Mouse (Mus musculus) MEL (cell line): Measurements from ENCODE around the gene Wdr62. TPM values are rescaled to one million over a fixed set of nuclear protein-coding genes. Genes with fewer than 3 reads are reported as not detected.
A peak's percentile ranks its signal among the peaks of the same experiment; 100 is the strongest.

Experiments
- DNase-seq: peaks from one replicate; pipeline ENCODE4 v3.0.0; 2011; ENCODE audit warnings: low read depth, low spot score
- H3K27ac ChIP-seq: 2 replicates; pipeline ENCODE4 v1.5.1; 2012; ENCODE audit warnings: low read depth, mild to moderate bottlenecking, control low read depth, low read length, moderate library complexity; ENCODE audit not compliant: control insufficient read depth
- H3K27me3 ChIP-seq, 2 experiments: fragments of 150-350 bp in 1 of 2; sonication (generic) in 1 of 2; 2 replicates each; pipeline ENCODE4 v1.6.1; 2012; ENCODE audit warnings: low read length in 2 of 2, mild to moderate bottlenecking in 2 of 2, improper control_type of control experiment in 1 of 2, moderate library complexity in 1 of 2; ENCODE audit not compliant: insufficient read depth in 2 of 2, control insufficient read depth in 1 of 2
- H3K36me3 ChIP-seq, 2 experiments: 2 replicates each; pipeline ENCODE4 v1.6.1; 2012 to 2014; ENCODE audit warnings: low read length in 2 of 2, improper control_type of control experiment in 1 of 2, inconsistent platforms in 1 of 2, mild to moderate bottlenecking in 1 of 2; ENCODE audit not compliant: insufficient read depth in 2 of 2, control insufficient read depth in 1 of 2
- H3K4me1 ChIP-seq, 2 experiments: fragments of 150-350 bp in 1 of 2; sonication (generic) in 1 of 2; 2 replicates each; pipeline ENCODE4 v1.6.1; 2012; ENCODE audit warnings: low read length in 2 of 2, improper control_type of control experiment in 1 of 2, mild to moderate bottlenecking in 1 of 2; ENCODE audit not compliant: insufficient read depth in 2 of 2, control insufficient read depth in 1 of 2
- H3K4me3 ChIP-seq, 2 experiments: fragments of 150-350 bp in 1 of 2; sonication (generic) in 1 of 2; 2 replicates each; pipeline ENCODE4 v1.5.1; 2012; ENCODE audit warnings: low read depth in 2 of 2, low read length in 2 of 2, mild to moderate bottlenecking in 2 of 2, moderate library complexity in 2 of 2, control low read depth in 1 of 2, improper control_type of control experiment in 1 of 2; ENCODE audit not compliant: control insufficient read depth in 1 of 2, insufficient read depth in 1 of 2
- H3K79me2 ChIP-seq: 2 replicates; pipeline ENCODE4 v1.6.1; 2012; ENCODE audit warnings: mild to moderate bottlenecking, low read length, moderate library complexity; ENCODE audit not compliant: control insufficient read depth, poor library complexity, insufficient read depth
- H3K9ac ChIP-seq: 2 replicates; pipeline ENCODE4 v1.6.1; 2012; ENCODE audit warnings: low read depth, mild to moderate bottlenecking, control low read depth, low read length, moderate library complexity; ENCODE audit not compliant: control insufficient read depth, poor library complexity, severe bottlenecking
- H3K9me3 ChIP-seq: fragments of 150-350 bp; sonication (generic); replicated peaks from 2 replicates; pipeline ENCODE4 v1.6.1; 2012; ENCODE audit warnings: mild to moderate bottlenecking, low read length, improper control_type of control experiment, moderate library complexity; ENCODE audit not compliant: insufficient read depth
- CHD2 ChIP-seq: IDR thresholded peaks from 2 replicates; pipeline ENCODE4 v1.6.1; 2011; ENCODE audit warnings: low read length, improper control_type of control experiment
- CTCF ChIP-seq, 3 experiments: IDR thresholded peaks in 2 of 3; conservative IDR thresholded peaks in 1 of 3; 2 replicates each; pipeline ENCODE4 v1.5.1; 2011 to 2012; ENCODE audit warnings: low read length in 3 of 3, low read depth in 2 of 3, mild to moderate bottlenecking in 2 of 3, improper control_type of control experiment in 1 of 3, inconsistent platforms in 1 of 3, mixed read lengths in 1 of 3, moderate library complexity in 1 of 3; ENCODE audit not compliant: control insufficient read depth in 1 of 3, insufficient read depth in 1 of 3, poor library complexity in 1 of 3, severe bottlenecking in 1 of 3
- ELF1 ChIP-seq: IDR thresholded peaks from 2 replicates; pipeline ENCODE4 v1.6.1; 2014; ENCODE audit warnings: low read depth, mild to moderate bottlenecking, inconsistent platforms, low read length, improper control_type of control experiment, moderate library complexity
- ETS1 ChIP-seq: IDR thresholded peaks from 2 replicates; pipeline ENCODE4 v1.6.1; 2012; ENCODE audit warnings: low read depth, mild to moderate bottlenecking, inconsistent platforms, low read length, improper control_type of control experiment, moderate library complexity
- GATA1 ChIP-seq: IDR thresholded peaks from 2 replicates; pipeline ENCODE4 v1.6.1; 2011; ENCODE audit warnings: low read depth, low read length, improper control_type of control experiment
- HCFC1 ChIP-seq: IDR thresholded peaks from 2 replicates; pipeline ENCODE4 v1.6.1; 2012; ENCODE audit warnings: low read depth, mild to moderate bottlenecking, inconsistent platforms, low read length, improper control_type of control experiment, moderate library complexity
- MAFK ChIP-seq: IDR thresholded peaks from 2 replicates; pipeline ENCODE4 v1.6.1; 2011; ENCODE audit warnings: low read depth, mild to moderate bottlenecking, low read length, improper control_type of control experiment, borderline replicate concordance
- MAX ChIP-seq: IDR thresholded peaks from 2 replicates; pipeline ENCODE4 v1.6.1; 2011; ENCODE audit warnings: low read length, improper control_type of control experiment
- MEF2A ChIP-seq: IDR thresholded peaks from 2 replicates; pipeline ENCODE4 v1.6.1; 2014; ENCODE audit warnings: low read depth, mild to moderate bottlenecking, inconsistent platforms, low read length, improper control_type of control experiment; ENCODE audit not compliant: poor library complexity, insufficient replicate concordance, severe bottlenecking; ENCODE audit errors: extremely low read depth
- MXI1 ChIP-seq: IDR thresholded peaks from 2 replicates; pipeline ENCODE4 v1.6.1; 2011; ENCODE audit warnings: mild to moderate bottlenecking, low read depth, low read length, improper control_type of control experiment
- MYB ChIP-seq: IDR thresholded peaks from 2 replicates; pipeline ENCODE4 v1.6.1; 2011; ENCODE audit warnings: mild to moderate bottlenecking, low read depth, low read length, improper control_type of control experiment
- MYC ChIP-seq: IDR thresholded peaks from 2 replicates; pipeline ENCODE4 v1.6.1; 2011; ENCODE audit warnings: low read depth, mild to moderate bottlenecking, low read length, improper control_type of control experiment, moderate library complexity
- POLR2AphosphoS2 ChIP-seq: IDR thresholded peaks from 2 replicates; pipeline ENCODE4 v1.6.1; 2011; ENCODE audit warnings: low read length, improper control_type of control experiment
- RCOR1 ChIP-seq: IDR thresholded peaks from 2 replicates; pipeline ENCODE4 v1.6.1; 2012; ENCODE audit warnings: low read depth, mild to moderate bottlenecking, inconsistent platforms, low read length, improper control_type of control experiment
- SIN3A ChIP-seq: IDR thresholded peaks from 2 replicates; pipeline ENCODE4 v1.6.1; 2012; ENCODE audit warnings: low read length, improper control_type of control experiment, inconsistent platforms
- SMC3 ChIP-seq: IDR thresholded peaks from 2 replicates; pipeline ENCODE4 v1.6.1; 2011; ENCODE audit warnings: low read depth, low read length, improper control_type of control experiment
- TBP ChIP-seq: IDR thresholded peaks from 2 replicates; pipeline ENCODE4 v1.8.0; 2011; ENCODE audit warnings: low read depth, low read length, improper control_type of control experiment
- UBTF ChIP-seq: IDR thresholded peaks from 2 replicates; pipeline ENCODE4 v1.6.1; 2012; ENCODE audit warnings: low read depth, mild to moderate bottlenecking, inconsistent platforms, low read length, improper control_type of control experiment, moderate library complexity, borderline replicate concordance; ENCODE audit not compliant: insufficient read depth
- USF2 ChIP-seq, 2 experiments: IDR thresholded peaks; 2 replicates each; pipeline ENCODE4 v1.6.1; 2011 to 2012; ENCODE audit warnings: improper control_type of control experiment in 2 of 2, low read length in 2 of 2, borderline replicate concordance in 1 of 2, inconsistent platforms in 1 of 2, low read depth in 1 of 2, mild to moderate bottlenecking in 1 of 2; ENCODE audit not compliant: insufficient read depth in 1 of 2
- ZC3H11A ChIP-seq: IDR thresholded peaks from 2 replicates; pipeline ENCODE4 v1.6.1; 2012; ENCODE audit warnings: low read depth, mild to moderate bottlenecking, inconsistent platforms, low read length, improper control_type of control experiment
- polyA plus RNA-seq, 2 experiments: library from polyadenylated mRNA; stranded (reverse) in 1 of 2; unstranded in 1 of 2; fragments of >175 nt in 1 of 2; fragments of >200 nt in 1 of 2; gene quantifications; 2 replicates each; pipeline versions ENCODE4 v1.2.1 to v1.2.4; 2012; ENCODE audit warnings: low replicate concordance in 2 of 2, low read depth in 1 of 2; ENCODE audit not compliant: insufficient read length in 2 of 2, insufficient read depth in 1 of 2, missing spikeins in 1 of 2
- total RNA-seq: library from RNA; depleted of rRNA; stranded (reverse); fragments of 300-350 nt; gene quantifications from 2 replicates; pipeline ENCODE4 v1.2.3, GENCODE M21; 2012

The Wdr62 gene
- total and polyA plus RNA-seq, 3 experiments: 6.5 to 44.8 (median 30.5) TPM

DNA sequence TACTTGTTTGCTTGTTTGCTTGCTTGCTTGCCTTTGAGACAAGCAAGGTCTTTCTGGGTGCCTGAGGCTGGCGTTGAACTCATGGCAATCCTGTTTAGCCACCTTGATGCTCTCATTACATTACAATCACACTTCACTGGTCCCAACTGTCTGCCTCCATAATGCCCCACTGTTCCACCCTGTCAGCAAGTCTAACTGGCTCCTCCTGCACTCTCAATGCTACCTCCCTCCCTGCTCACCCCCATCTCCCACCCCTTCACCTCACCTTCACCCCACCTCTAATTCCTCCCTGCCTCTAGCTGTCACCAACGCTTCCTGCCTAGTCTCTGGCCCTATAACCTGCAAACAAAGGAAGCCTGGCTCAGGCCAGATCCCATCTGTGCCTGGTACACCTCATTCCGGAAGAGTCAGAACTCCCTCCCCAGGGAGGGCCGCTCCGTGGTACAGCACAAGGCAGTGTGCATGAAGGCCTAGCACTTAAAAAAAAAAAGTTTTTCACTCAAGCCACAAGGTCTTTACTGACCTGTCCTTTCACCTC lies 82.6 kb downstream of the Wdr62 start:
- no peak overlapping the region for H3K9ac ChIP-seq

DNA sequence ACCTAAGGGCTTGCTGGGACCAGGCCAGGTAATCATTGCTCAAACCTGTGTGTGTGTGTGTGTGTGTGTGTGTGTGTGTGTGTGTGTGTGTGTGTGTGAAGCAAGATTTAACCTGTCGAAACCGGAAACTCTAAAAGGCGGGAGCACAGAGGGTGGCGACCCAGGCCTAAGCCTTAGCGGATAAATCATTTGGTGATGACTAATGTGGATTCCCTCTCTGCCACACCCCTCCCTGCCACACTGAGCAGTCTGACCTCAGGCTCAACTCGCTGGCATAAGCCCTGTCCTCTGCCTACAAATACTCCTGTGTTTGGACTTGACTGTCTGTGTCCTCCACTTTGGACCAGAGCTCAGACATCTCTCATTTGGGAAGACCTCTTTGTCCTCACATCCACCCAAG lies 84.0 kb downstream of the Wdr62 start:
- peaks cover 0 to 14% of the 10 kb centered on the region in 2 experiments; a peak in 2 of 4 replicates for H3K36me3 ChIP-seq
- H3K27me3 ChIP-seq: no peaks in the 10 kb centered on the region
- TF ChIP-seq MYB (no peak), ZC3H11A (no peak), SMC3 (no peak), MAFK (no peak), MXI1 (no peak), POLR2AphosphoS2 (no peak), TBP (no peak)
- peaks cover 9% of the 10 kb centered on the region for H3K79me2 ChIP-seq
- H3K4me3 ChIP-seq: no peak overlapping the region
- no peak overlapping the region for H3K9ac ChIP-seq
- DNase-seq: peak; percentile 34
- peaks cover 0 to 17% of the 10 kb centered on the region in 2 experiments; a peak in 3 of 4 replicates for H3K4me1 ChIP-seq
- no peak overlapping the region for H3K27ac ChIP-seq
- no peaks in the 10 kb centered on the region for H3K9me3 ChIP-seq

More for the DNA sequence above, 82.6 kb downstream of the Wdr62 start:
- H3K79me2 ChIP-seq: peaks cover 9% of the 10 kb centered on the region
- TF ChIP-seq SIN3A (no peak), MYB (no peak), MAX (no peak), GATA1 (no peak), UBTF (no peak), CTCF (IDR thresholded peaks at IDR 0.05 in 2 of 3, conservative IDR thresholded peaks at IDR 0.05 in 1 of 3; ENCODE audit: control insufficient read depth in 1 of 3, insufficient read depth in 1 of 3, low read depth in 2 of 3, low read length in 3 of 3, poor library complexity in 1 of 3, severe bottlenecking in 1 of 3) (no peak), ETS1 (no peak), ZC3H11A (no peak), CHD2 (no peak), MEF2A (no peak), RCOR1 (no peak), HCFC1 (no peak), USF2 (IDR thresholded peaks at IDR 0.05; ENCODE audit: borderline replicate concordance in 1 of 2, insufficient read depth in 1 of 2, low read depth in 1 of 2, low read length in 2 of 2) (no peak), MYC (no peak), ELF1 (no peak)
- TF ChIP-seq, all 39 proteins: peak for 0
- Histone ChIP-seq H3K4me1 (peaks cover 0 to 17% of the 10 kb centered on the region in 2 experiments; a peak in 3 of 4 replicates), H3K27me3 (no peaks in the 10 kb centered on the region), H3K9me3 (no peaks in the 10 kb centered on the region), H3K4me3 (no peak overlapping the region), H3K27ac (no peak overlapping the region), H3K36me3 (peaks cover 0 to 14% of the 10 kb centered on the region in 2 experiments; a peak in 2 of 4 replicates)
- DNase-seq: no peak
